Mouse (Mus musculus) skeletal muscle tissue, adult 2 months (tissue): Measurements from ENCODE around the gene Slc30a10.

ENCODE experiments used
- DNase-seq: peaks from one replicate; pipeline ENCODE4 v3.0.0-alpha.2; 2012; ENCODE audit warnings: low read depth, low spot score

Slc30a10 gene

GRCm38 (mm10) chr1:185454575-185454954, at the start of gene Slc30a10:
Gene Slc30a10 (plus strand): TSS chr1:185454848.
- DNase-seq: no peak

- DNase-seq: no peak
Measured at GRCm38 (mm10) chr1:185405921-185406320, 48.7 kb upstream of the Slc30a10 start.

GRCm38 (mm10) chr1:185409831-185410230, 44.8 kb upstream of the Slc30a10 start:
- no peak for DNase-seq

- DNase-seq: no peak
Measured at GRCm38 (mm10) chr1:185418011-185418410, 36.6 kb upstream of the Slc30a10 start.

GRCm38 (mm10) chr1:185419805-185420204, 34.8 kb upstream of the Slc30a10 start:
- DNase-seq: no peak

GRCm38 (mm10) chr1:185420776-185421175, 33.9 kb upstream of the Slc30a10 start:
- DNase-seq: no peak

GRCm38 (mm10) chr1:185426583-185426982, 28.1 kb upstream of the Slc30a10 start:
- DNase-seq: no peak

GRCm38 (mm10) chr1:185430488-185430887, 24.2 kb upstream of the Slc30a10 start:
- DNase-seq: no peak

- no peak for DNase-seq
Measured at GRCm38 (mm10) chr1:185431245-185431997, 23.2 kb upstream of the Slc30a10 start.

GRCm38 (mm10) chr1:185431998-185432317, 22.7 kb upstream of the Slc30a10 start:
- DNase-seq: no peak

- no peak for DNase-seq
Measured at GRCm38 (mm10) chr1:185433112-185433511, 21.5 kb upstream of the Slc30a10 start.

GRCm38 (mm10) chr1:185438841-185439580, 15.6 kb upstream of the Slc30a10 start:
- no peak for DNase-seq

- DNase-seq: no peak
Measured at GRCm38 (mm10) chr1:185441703-185442472, 12.8 kb upstream of the Slc30a10 start.

- DNase-seq: no peak
Measured at GRCm38 (mm10) chr1:185448936-185449335, 5.7 kb upstream of the Slc30a10 start.

- no peak for DNase-seq
Measured at GRCm38 (mm10) chr1:185449727-185450126, 4.9 kb upstream of the Slc30a10 start.

- DNase-seq: peak; percentile 35
Measured at GRCm38 (mm10) chr1:185451077-185451476, 3.6 kb upstream of the Slc30a10 start.

GRCm38 (mm10) chr1:185451495-185451894, 3.2 kb upstream of the Slc30a10 start:
- no peak for DNase-seq

- no peak for DNase-seq
Measured at GRCm38 (mm10) chr1:185452461-185452860, 2.2 kb upstream of the Slc30a10 start.

GRCm38 (mm10) chr1:185454144-185454543, 504 bp upstream of the Slc30a10 start:
- no peak for DNase-seq

- no peak for DNase-seq
Measured at GRCm38 (mm10) chr1:185454955-185455701, 480 bp downstream of the Slc30a10 start.

- no peak for DNase-seq
Measured at GRCm38 (mm10) chr1:185456327-185456726, 1.7 kb downstream of the Slc30a10 start.

GRCm38 (mm10) chr1:185460096-185460495, 5.4 kb downstream of the Slc30a10 start:
- DNase-seq: no peak
